Mouse (Mus musculus) left cerebral cortex, adult 6 months (tissue): Measurements from ENCODE around the gene Mrps18b. TPM values are rescaled to one million over a fixed set of nuclear protein-coding genes. Genes with fewer than 3 reads are reported as not detected.

Source experiments
- long read RNA-seq, 2 experiments: library from polyadenylated mRNA; unstranded; transcript quantifications; one replicate each; pipeline ENCODE4 v2.0.0; 2019 to 2020
- polyA plus RNA-seq: library from polyadenylated mRNA; unstranded; fragments of <200 nt; fragmentation: Nextera tagmentation; gene quantifications from 2 replicates; pipeline ENCODE4 v1.2.3, GENCODE M21; 2021

Mrps18b gene
- 65.1 and 66.8 TPM in 2 replicates for polyA plus RNA-seq
- long read RNA-seq, experiment 1, transcript Mrps18b-201 (7 exons, 1,079 nt): major isoform, 49 of 60 reads
- long read RNA-seq, experiment 1, partial matches to known transcripts: 1 of 60 reads
- long read RNA-seq, experiment 1, other reads (novel, unspliced or antisense): 8 of 60 reads
- long read RNA-seq, experiment 2, transcript Mrps18b-201 (7 exons, 1,079 nt): major isoform, 63 of 77 reads
- long read RNA-seq, experiment 2, transcript Mrps18b-202 (4 exons, 803 nt): minor isoform, 8 of 77 reads
- long read RNA-seq, experiment 2, partial matches to known transcripts: 2 of 77 reads
- long read RNA-seq, experiment 2, other reads (novel, unspliced or antisense): 3 of 77 reads

GRCm38 (mm10) chr17:35916297-35917142 is at the start of gene Mrps18b, which contains the start of gene Ppp1r10:
Mrps18b (minus strand) TSS chr17:35916389.
Ppp1r10 (plus strand) TSS chr17:35916434.

GRCm38 (mm10) chr17:35909919-35910369 is 6.2 kb downstream of the Mrps18b start, which contains the start of gene Atat1:
Atat1 (minus strand) TSS chr17:35910075.

GRCm38 (mm10) chr17:35896781-35897643 is 19.2 kb downstream of the Mrps18b start, which contains the start of gene 2310061I04Rik:
2310061I04Rik (minus strand) TSS chr17:35897431.

GRCm38 (mm10) chr17:35879245-35880057 is 36.7 kb downstream of the Mrps18b start, which contains the start of gene Dhx16:
Dhx16 (plus strand) TSS chr17:35879819.

GRCm38 (mm10) chr17:35865481-35866280 is 50.5 kb downstream of the Mrps18b start, which contains the start of gene Ppp1r18:
Ppp1r18 (plus strand) TSS chr17:35865593.

GRCm38 (mm10) chr17:35861198-35861857 is 54.9 kb downstream of the Mrps18b start, which contains the start of gene Nrm:
Nrm (plus strand) TSS chr17:35861318.

Other genes with a start within 250 kb of the Mrps18b start
- 4.2 and 4.4 TPM in 2 replicates for gene Vars2, start 248.8 kb downstream of the Mrps18b start, polyA plus RNA-seq
- gene Gtf2h4, start 242.7 kb downstream of the Mrps18b start, polyA plus RNA-seq: 25.0 and 27.8 TPM in 2 replicates
- 10.2 and 39.0 TPM in 2 replicates for gene Ddr1, start 211.8 kb downstream of the Mrps18b start, polyA plus RNA-seq
- 11.2 and 18.9 TPM in 2 replicates for gene Ier3, start 94.7 kb downstream of the Mrps18b start, polyA plus RNA-seq
- 142 and 144 TPM in 2 replicates for gene Flot1, start 93.2 kb downstream of the Mrps18b start, polyA plus RNA-seq
- 596 and 663 TPM in 2 replicates for gene Tubb5, start 78.1 kb downstream of the Mrps18b start, polyA plus RNA-seq
- gene Mdc1, start 74.9 kb downstream of the Mrps18b start, polyA plus RNA-seq: 2.9 and 4.1 TPM in 2 replicates
- 4.0 and 4.1 TPM in 2 replicates for gene Nrm, start 55.1 kb downstream of the Mrps18b start, polyA plus RNA-seq
- 0.97 and 6.2 TPM in 2 replicates for gene Ppp1r18, start 50.8 kb downstream of the Mrps18b start, polyA plus RNA-seq
- 9.6 and 13.1 TPM in 2 replicates for gene Dhx16, start 36.6 kb downstream of the Mrps18b start, polyA plus RNA-seq
- gene 2310061I04Rik, start 19.0 kb downstream of the Mrps18b start, polyA plus RNA-seq: 59.1 and 90.8 TPM in 2 replicates
- gene Atat1, start 6.3 kb downstream of the Mrps18b start, polyA plus RNA-seq: 34.2 and 50.5 TPM in 2 replicates
- gene Ppp1r10, start within 50 bp of the Mrps18b start, polyA plus RNA-seq: 16.6 and 18.5 TPM in 2 replicates
- 50.2 and 50.3 TPM in 2 replicates for gene Abcf1, start 53.4 kb upstream of the Mrps18b start, polyA plus RNA-seq
- 23.8 and 41.5 TPM in 2 replicates for gene Gnl1, start 63.5 kb upstream of the Mrps18b start, polyA plus RNA-seq
- 12.1 and 12.4 TPM in 2 replicates for gene Prr3, start 63.8 kb upstream of the Mrps18b start, polyA plus RNA-seq
- gene H2-T24, start 104.2 kb upstream of the Mrps18b start, polyA plus RNA-seq: 2.5 and 3.0 TPM in 2 replicates
- 24.6 and 34.7 TPM in 2 replicates for gene H2-T23, start 116.5 kb upstream of the Mrps18b start, polyA plus RNA-seq
- gene H2-T22, start 126.4 kb upstream of the Mrps18b start, polyA plus RNA-seq: 21.2 and 21.4 TPM in 2 replicates
- not detected in 2 replicates for gene Gm6034, start 126.6 kb upstream of the Mrps18b start, polyA plus RNA-seq
- not detected in 2 replicates for gene Gm11127, start 142.0 kb upstream of the Mrps18b start, polyA plus RNA-seq
- gene Gm19684, start 205.3 kb upstream of the Mrps18b start, polyA plus RNA-seq: 0.06 TPM in 1 of 2 replicates, not detected in the other
- not detected in 2 replicates for gene Gm7030, start 213.0 kb upstream of the Mrps18b start, polyA plus RNA-seq